Mouse (Mus musculus) heart, embryonic 15.5 days (tissue): ENCODE measurements around the gene Usp35. TPM values are rescaled to one million over a fixed set of nuclear protein-coding genes. Genes with fewer than 3 reads are reported as not detected.
A peak's percentile ranks its signal among the peaks of the same experiment; 100 is the strongest.

Experiments
- ATAC-seq: fragments of 200-750 bp; cut with Nextera tagmentation; replicated peaks from 2 replicates; pipeline ENCODE4 v1.8.0; 2017; ENCODE audit warnings: low read depth, moderate TSS enrichment; ENCODE audit not compliant: insufficient number of reproducible peaks, insufficient read depth, low FRiP score
- H3K27ac ChIP-seq: fragments of 300-500 bp; sonication (generic); 2 replicates; pipeline ENCODE4 v1.5.1; 2015; ENCODE audit warnings: mild to moderate bottlenecking, inconsistent platforms
- H3K27me3 ChIP-seq: fragments of 300-500 bp; sonication (generic); 2 replicates; pipeline ENCODE4 v1.6.1; 2015; ENCODE audit warnings: inconsistent platforms
- H3K36me3 ChIP-seq: fragments of 300-500 bp; sonication (generic); 2 replicates; pipeline ENCODE4 v1.6.1; 2015; ENCODE audit warnings: mild to moderate bottlenecking, inconsistent platforms
- H3K4me1 ChIP-seq: fragments of 300-500 bp; sonication (generic); replicated peaks from 2 replicates; pipeline ENCODE4 v1.6.1; 2015; ENCODE audit warnings: inconsistent platforms
- H3K4me2 ChIP-seq: fragments of 300-500 bp; sonication (generic); 2 replicates; pipeline ENCODE4 v1.6.1; 2015; ENCODE audit warnings: inconsistent platforms, mild to moderate bottlenecking, moderate library complexity
- H3K4me3 ChIP-seq: fragments of 300-500 bp; sonication (generic); 2 replicates; pipeline ENCODE4 v1.5.1; 2015; ENCODE audit warnings: mild to moderate bottlenecking, inconsistent platforms
- H3K9ac ChIP-seq: fragments of 300-500 bp; sonication (generic); 2 replicates; pipeline ENCODE4 v1.6.1; 2015; ENCODE audit warnings: mild to moderate bottlenecking, inconsistent platforms
- H3K9me3 ChIP-seq: fragments of 300-500 bp; sonication (generic); replicated peaks from 2 replicates; pipeline ENCODE4 v1.6.1; 2016; ENCODE audit warnings: inconsistent platforms
- WGBS: fragments of 180-500 bp; shearing (Covaris S2); methylation state at CpG from one replicate; pipeline ENCODE4 v1.1.7; 2015; ENCODE audit warnings: mixed read lengths; 5-methylcytosine and 5-hydroxymethylcytosine counted together
- polyA plus RNA-seq: library from polyadenylated mRNA; unstranded; fragments of >200 nt; fragmentation: Nextera tagmentation; extraction: Ambion mirVana; gene quantifications from 2 replicates; pipeline ENCODE4 v1.2.1, GENCODE M21; 2015

Usp35 gene
- polyA plus RNA-seq, 1 experiment from 2014 or later: 0.60 TPM

DNA sequence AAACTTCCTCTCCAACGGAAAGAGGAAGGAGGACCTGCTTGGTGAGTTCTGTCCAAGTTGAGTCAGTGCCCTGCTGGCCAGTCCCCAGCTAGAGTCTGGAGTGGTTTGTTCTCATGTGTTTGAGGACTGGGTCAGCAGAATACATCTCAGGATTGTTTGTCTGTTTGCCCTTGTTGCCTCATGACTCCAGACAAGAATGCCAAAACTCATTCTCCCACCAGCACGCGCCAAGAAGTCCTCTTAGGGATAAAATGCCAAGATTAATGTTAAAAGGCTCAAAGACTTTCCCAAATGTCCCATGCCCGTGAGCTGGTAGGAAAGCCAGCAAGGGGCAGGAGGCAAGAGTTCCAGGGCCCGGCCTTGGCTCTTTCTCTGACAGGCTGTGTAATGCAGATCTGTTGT is 25.1 kb upstream of the Usp35 start:
- Histone ChIP-seq H3K4me1 (peaks cover 14% of the 10 kb centered on the region), H3K27ac (0 out of 2 replicates have a peak overlapping the region, but pooled peaks have one; percentile 27), H3K4me2 (no peak overlapping the region), H3K4me3 (no peak overlapping the region), H3K36me3 (no peaks in the 10 kb centered on the region), H3K27me3 (no peaks in the 10 kb centered on the region), H3K9ac (no peak overlapping the region), H3K9me3 (no peaks in the 10 kb centered on the region)
- no peak for ATAC-seq
- whole genome bisulfite sequencing: 70% methylated on average over 5 of the region's 5 CpGs

DNA sequence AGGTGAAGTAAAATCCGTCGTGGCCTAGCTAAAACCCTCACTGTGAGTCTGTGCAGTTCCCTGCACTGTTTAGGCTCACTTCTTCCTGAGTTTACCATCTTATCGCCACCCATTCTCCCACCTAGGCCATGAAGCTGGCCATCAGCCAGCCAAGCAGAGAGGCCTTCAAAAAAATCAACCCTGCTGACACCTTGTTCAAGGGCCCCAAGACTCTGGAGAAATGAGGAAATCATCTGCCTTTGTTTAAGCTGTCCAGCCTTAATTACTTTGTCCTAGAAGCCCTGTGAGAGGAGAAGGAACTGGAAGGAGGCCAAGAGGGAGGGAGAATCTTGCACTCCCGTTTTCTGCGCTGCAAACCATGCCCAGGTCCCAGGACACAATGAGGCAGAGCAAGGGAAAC is 24.4 kb upstream of the Usp35 start:
- H3K36me3 ChIP-seq: no peaks in the 10 kb centered on the region
- no peak overlapping the region for H3K9ac ChIP-seq
- H3K27ac ChIP-seq: peak overlapping the region; percentile 27
- no peak for ATAC-seq
- WGBS: 61% methylated on average over 5 of the region's 5 CpGs
- no peaks in the 10 kb centered on the region for H3K9me3 ChIP-seq
- H3K4me3 ChIP-seq: no peak overlapping the region
- H3K27me3 ChIP-seq: no peaks in the 10 kb centered on the region
- H3K4me2 ChIP-seq: no peak overlapping the region
- peaks cover 14% of the 10 kb centered on the region for H3K4me1 ChIP-seq

DNA sequence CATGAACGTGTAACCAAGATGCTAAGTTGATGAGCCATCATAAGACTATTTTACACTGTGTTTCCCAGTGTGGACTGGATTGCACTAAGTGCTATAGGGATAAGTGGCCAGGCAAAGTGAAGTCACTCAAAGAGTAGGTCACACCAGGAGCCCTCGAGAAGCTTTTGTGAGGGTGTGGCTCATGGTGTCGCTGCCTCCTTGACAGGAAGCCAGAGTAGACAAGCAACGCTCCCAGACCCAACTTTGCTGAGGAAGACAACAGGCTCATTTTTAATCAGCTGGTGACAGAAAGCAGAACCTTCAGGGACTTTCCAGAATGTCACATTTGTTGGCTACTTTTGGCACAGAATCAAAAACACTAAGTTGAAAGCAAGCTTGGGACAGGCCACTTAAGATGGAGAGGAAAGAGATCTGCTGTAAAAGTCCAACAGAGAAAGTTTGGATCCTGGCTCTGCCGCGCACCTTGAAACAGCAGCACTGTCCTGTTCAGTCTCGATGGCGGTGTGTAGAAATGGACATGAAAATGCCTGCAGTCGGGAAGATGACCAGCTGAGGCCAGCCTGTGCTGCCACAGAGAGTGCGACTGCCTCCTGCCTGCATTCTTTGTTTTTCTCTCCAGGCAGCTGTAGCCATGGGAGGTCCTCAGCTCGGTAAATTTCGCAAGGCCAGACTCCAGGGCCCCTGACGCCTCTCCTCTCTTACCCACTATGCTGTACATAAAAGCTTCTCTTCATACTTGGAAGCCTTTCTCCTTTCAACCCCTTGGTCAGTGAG is 23.4 kb upstream of the Usp35 start:
- Histone ChIP-seq H3K36me3 (no peaks in the 10 kb centered on the region), H3K27me3 (no peaks in the 10 kb centered on the region), H3K4me1 (peaks cover 14% of the 10 kb centered on the region), H3K4me3 (no peak overlapping the region), H3K27ac (peak overlapping the region; percentile 59), H3K4me2 (peak overlapping the region; percentile 21), H3K9ac (no peak overlapping the region), H3K9me3 (no peaks in the 10 kb centered on the region)
- WGBS: 21% methylated on average over 13 of the region's 13 CpGs
- ATAC-seq: peak; percentile 45; the same call in 1 of the 2 replicates

DNA sequence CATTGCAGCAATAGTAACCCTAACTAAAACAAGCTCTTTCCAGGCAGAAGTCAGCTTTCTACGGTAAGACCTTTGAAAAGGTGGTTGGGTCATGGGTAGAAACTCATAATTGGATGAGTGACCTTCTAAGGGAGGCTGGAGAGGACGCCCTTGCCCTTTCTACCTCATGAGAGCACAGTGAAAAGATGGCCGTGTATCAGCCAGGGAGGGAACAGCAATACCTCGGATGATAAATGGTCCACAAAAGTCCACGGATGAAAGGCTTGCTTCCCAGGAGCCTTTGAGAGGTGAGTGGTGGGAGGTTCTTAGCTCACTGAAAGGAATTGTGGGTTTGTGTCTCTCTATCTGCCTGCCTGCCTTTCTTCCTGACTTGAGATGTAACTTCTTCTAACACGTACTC is 21.5 kb upstream of the Usp35 start:
- WGBS: 90% methylated on average over 6 of the region's 6 CpGs
- no peak overlapping the region for H3K9ac ChIP-seq
- H3K27ac ChIP-seq: no peak overlapping the region
- 0 out of 2 replicates have a peak, but pooled peaks cover 2% of the 10 kb centered on the region for H3K36me3 ChIP-seq
- H3K27me3 ChIP-seq: no peaks in the 10 kb centered on the region
- H3K9me3 ChIP-seq: no peaks in the 10 kb centered on the region
- H3K4me3 ChIP-seq: no peak overlapping the region
- H3K4me2 ChIP-seq: no peak overlapping the region
- H3K4me1 ChIP-seq: peaks cover 14% of the 10 kb centered on the region
- no peak for ATAC-seq

DNA sequence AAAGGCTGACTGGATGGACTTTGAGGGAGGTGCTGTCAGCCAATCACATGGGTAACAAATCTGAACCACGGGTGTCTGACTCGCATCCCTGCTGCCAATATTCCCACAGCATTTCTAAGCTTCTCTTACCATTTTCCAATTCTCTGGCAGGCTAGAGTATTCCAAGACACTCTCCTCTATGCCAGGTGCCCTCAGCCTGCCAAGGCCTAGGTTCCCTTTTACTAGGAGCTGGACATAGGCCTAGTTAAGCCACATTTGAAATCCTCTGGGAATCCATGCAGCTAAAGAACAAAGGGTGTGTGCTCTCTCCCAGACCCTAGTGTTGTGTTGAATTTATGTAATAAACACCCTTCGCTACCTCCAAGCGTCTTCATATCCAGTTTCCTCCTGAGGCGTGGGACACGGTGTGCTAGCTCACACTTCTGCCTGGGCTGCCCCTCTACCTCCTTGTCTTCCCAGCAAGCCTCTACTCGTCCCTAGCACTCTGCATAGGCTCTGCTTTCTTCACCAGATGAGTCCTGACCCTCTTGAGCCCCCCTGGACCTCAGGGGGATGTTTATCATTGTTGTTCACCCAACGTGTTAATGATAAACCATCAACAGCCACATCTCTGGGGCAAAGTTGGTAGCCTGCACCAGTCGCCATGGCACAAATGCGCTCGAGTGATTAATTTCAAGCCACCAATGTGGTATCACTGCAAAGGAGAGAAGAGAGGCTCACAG is 20.1 kb upstream of the Usp35 start:
- no peak overlapping the region for H3K27ac ChIP-seq
- 82% methylated on average over 11 of the region's 11 CpGs for WGBS
- no peaks in the 10 kb centered on the region for H3K27me3 ChIP-seq
- H3K4me3 ChIP-seq: no peak overlapping the region
- no peak overlapping the region for H3K9ac ChIP-seq
- peaks cover 14% of the 10 kb centered on the region for H3K4me1 ChIP-seq
- H3K4me2 ChIP-seq: no peak overlapping the region
- H3K36me3 ChIP-seq: 0 out of 2 replicates have a peak, but pooled peaks cover 4% of the 10 kb centered on the region
- H3K9me3 ChIP-seq: no peaks in the 10 kb centered on the region
- no peak for ATAC-seq

DNA sequence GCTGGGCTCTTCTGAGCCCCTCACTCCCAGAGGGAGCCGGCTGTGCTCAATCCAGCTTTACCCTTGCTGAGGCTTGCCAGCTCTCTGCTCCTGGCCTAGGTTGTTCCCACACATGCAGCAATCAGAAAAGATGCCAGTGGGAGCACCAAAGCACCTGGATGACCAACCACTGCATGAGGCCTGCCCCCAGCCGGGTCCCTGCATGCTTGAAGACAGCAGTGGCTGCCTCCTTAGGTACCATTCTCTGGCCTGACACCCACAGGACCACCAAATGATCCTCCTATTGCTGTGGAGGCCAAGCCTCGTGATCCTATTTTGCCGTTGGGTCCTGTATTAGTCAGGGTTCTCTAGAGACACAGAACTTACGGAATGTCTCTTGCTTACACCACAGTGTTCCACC is 19.1 kb upstream of the Usp35 start:
- no peaks in the 10 kb centered on the region for H3K9me3 ChIP-seq
- H3K36me3 ChIP-seq: 0 out of 2 replicates have a peak, but pooled peaks cover 4% of the 10 kb centered on the region
- no peak for ATAC-seq
- no peak overlapping the region for H3K9ac ChIP-seq
- H3K4me2 ChIP-seq: no peak overlapping the region
- no peaks in the 10 kb centered on the region for H3K27me3 ChIP-seq
- H3K4me3 ChIP-seq: no peak overlapping the region
- H3K27ac ChIP-seq: no peak overlapping the region
- 78% methylated on average over 5 of the region's 5 CpGs for WGBS
- H3K4me1 ChIP-seq: peaks cover 10% of the 10 kb centered on the region

DNA sequence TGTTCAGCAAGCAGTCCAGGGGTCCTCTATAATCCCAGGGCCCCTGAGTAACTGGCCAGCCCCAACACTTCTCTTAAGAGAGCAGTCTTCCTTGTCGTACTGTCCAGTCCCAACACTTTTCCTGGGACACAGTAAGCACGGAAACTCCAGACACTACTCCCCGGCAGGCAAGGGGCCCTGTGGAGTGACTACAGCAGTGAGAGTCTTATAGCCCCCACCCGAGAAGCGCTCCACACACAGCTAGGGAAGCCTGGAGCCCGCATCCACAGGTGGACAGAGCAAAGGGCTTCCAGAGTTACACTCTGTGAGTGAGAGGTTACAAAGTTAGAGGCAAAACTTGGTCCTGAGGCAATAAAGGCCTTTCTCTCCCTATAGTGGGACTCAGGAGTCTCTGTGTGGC is 17.6 kb upstream of the Usp35 start:
- no peak for ATAC-seq
- peaks cover 6% of the 10 kb centered on the region; the same call in 1 of the 2 replicates for H3K4me1 ChIP-seq
- H3K9ac ChIP-seq: no peak overlapping the region
- WGBS: 85% methylated on average over 6 of the region's 6 CpGs
- no peaks in the 10 kb centered on the region for H3K27me3 ChIP-seq
- H3K36me3 ChIP-seq: 0 out of 2 replicates have a peak, but pooled peaks cover 4% of the 10 kb centered on the region
- H3K4me2 ChIP-seq: no peak overlapping the region
- H3K4me3 ChIP-seq: no peak overlapping the region
- H3K27ac ChIP-seq: no peak overlapping the region
- H3K9me3 ChIP-seq: no peaks in the 10 kb centered on the region

DNA sequence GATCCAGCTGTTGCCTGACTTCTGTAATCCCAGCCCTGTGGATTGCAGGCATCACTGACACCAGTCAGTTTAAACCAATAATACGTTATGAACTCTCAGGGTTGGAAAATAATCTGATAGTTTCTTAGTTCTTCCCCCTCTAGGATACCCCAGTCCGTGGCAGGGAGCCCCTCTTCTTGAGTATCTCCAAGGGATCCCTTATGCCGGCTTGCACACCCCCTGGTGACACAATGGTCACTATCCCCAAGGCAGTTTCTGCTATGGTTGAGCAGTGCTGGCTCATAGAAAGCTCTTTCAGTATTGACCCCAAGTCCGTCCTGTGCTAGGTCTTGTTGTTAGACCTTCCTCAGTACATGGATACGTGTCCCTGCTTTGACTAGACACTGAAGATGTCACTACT is 17.0 kb upstream of the Usp35 start:
- H3K27ac ChIP-seq: no peak overlapping the region
- no peaks in the 10 kb centered on the region for H3K9me3 ChIP-seq
- no peak for ATAC-seq
- H3K27me3 ChIP-seq: no peaks in the 10 kb centered on the region
- H3K4me3 ChIP-seq: no peak overlapping the region
- H3K4me1 ChIP-seq: peaks cover 6% of the 10 kb centered on the region; the same call in 1 of the 2 replicates
- no peak overlapping the region for H3K9ac ChIP-seq
- no peak overlapping the region for H3K4me2 ChIP-seq
- H3K36me3 ChIP-seq: 0 out of 2 replicates have a peak, but pooled peaks cover 4% of the 10 kb centered on the region
- 81% methylated on average over 5 of the region's 5 CpGs for WGBS

DNA sequence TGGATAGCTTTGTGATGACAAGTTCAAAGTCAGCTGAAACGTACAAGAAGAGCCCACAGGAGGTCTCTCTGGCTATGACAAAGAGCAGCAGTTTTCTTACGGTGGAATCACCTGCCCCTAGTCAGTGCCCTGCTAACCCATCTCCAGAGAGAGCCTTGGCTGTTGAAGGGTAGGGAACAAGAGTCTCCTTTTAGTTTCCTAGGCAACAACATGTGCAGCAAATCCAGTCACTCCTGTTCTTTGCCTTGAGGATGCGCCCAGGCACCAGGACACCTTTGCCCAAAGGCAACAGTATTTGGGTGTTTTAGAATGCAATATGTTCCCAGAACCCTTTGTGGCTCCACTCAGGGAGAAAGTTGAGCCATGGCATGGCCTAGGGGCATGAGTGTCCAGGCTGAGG is 16.5 kb upstream of the Usp35 start:
- no peaks in the 10 kb centered on the region for H3K27me3 ChIP-seq
- 71% methylated on average over 3 of the region's 3 CpGs for WGBS
- no peak overlapping the region for H3K27ac ChIP-seq
- H3K9ac ChIP-seq: no peak overlapping the region
- ATAC-seq: no peak
- H3K4me2 ChIP-seq: no peak overlapping the region
- 0 out of 2 replicates have a peak, but pooled peaks cover 4% of the 10 kb centered on the region for H3K36me3 ChIP-seq
- H3K4me1 ChIP-seq: peaks cover 9% of the 10 kb centered on the region; the same call in 1 of the 2 replicates
- no peaks in the 10 kb centered on the region for H3K9me3 ChIP-seq
- no peak overlapping the region for H3K4me3 ChIP-seq

DNA sequence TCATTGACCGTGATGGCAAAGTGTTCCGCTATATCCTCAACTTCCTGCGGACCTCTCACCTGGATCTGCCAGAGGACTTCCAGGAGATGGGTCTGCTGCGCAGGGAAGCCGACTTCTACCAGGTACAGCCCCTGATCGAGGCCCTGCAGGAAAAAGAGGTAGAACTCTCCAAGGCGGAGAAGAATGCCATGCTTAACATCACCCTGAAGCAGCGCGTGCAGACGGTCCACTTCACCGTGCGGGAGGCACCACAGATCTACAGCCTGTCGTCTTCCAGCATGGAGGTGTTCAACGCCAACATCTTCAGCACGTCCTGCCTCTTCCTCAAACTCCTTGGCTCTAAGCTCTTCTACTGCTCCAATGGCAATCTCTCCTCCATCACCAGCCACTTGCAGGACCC is 15.6 kb upstream of the Usp35 start:
- H3K27me3 ChIP-seq: no peaks in the 10 kb centered on the region
- H3K27ac ChIP-seq: no peak overlapping the region
- H3K36me3 ChIP-seq: 0 out of 2 replicates have a peak, but pooled peaks cover 4% of the 10 kb centered on the region
- no peak for ATAC-seq
- H3K9me3 ChIP-seq: no peaks in the 10 kb centered on the region
- H3K9ac ChIP-seq: no peak overlapping the region
- H3K4me3 ChIP-seq: no peak overlapping the region
- WGBS: 93% methylated on average over 15 of the region's 15 CpGs
- peaks cover 13% of the 10 kb centered on the region; the same call in 1 of the 2 replicates for H3K4me1 ChIP-seq
- H3K4me2 ChIP-seq: no peak overlapping the region

DNA sequence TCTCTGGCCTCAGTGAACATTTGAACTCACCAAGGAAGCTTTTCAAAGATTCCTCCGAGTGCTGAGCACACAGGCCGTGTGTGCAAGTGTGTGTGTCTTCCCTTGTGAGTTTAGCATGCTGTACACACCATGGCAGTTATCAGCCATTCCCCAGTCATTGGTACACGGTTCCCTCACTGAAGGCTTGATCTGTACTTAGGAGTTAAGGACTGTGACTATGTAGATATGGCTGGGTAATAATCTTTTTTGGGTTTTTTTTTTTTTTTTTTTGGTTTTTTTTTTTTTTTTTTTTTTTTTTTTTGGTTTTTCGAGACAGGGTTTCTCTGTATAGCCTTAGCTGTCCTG is 15.0 kb upstream of the Usp35 start:
- Histone ChIP-seq H3K4me1 (peaks cover 13% of the 10 kb centered on the region; the same call in 1 of the 2 replicates), H3K36me3 (0 out of 2 replicates have a peak, but pooled peaks cover 4% of the 10 kb centered on the region), H3K4me3 (no peak overlapping the region), H3K9ac (no peak overlapping the region), H3K9me3 (no peaks in the 10 kb centered on the region), H3K27me3 (no peaks in the 10 kb centered on the region), H3K4me2 (no peak overlapping the region), H3K27ac (no peak overlapping the region)
- ATAC-seq: no peak
- 76% methylated on average over 4 of the region's 4 CpGs for WGBS
